Mouse (Mus musculus): ENCODE results near the gene Crybg1. TPM values are rescaled to one million over a fixed set of nuclear protein-coding genes. Genes with fewer than 3 reads are reported as not detected.

Gene Crybg1
- 0.40 TPM in 2 replicates for polyA plus RNA-seq (2012; rRNA removed)

- Histone ChIP-seq H3K4me1 (ENCODE audit: control insufficient read depth, insufficient read depth, low read length) (no peaks in the 10 kb centered on the region), H3K4me3 (ENCODE audit: insufficient read depth, low read length) (no peak within 1 kb of the TSS), H3K27ac (ENCODE audit: insufficient read depth, low read length) (no peak within 1 kb of the TSS)
- TF ChIP-seq POLR2A (IDR thresholded peaks at IDR 0.05; ENCODE audit: extremely low read depth, insufficient read depth, low read length) (no peak), CTCF (IDR thresholded peaks at IDR 0.05; ENCODE audit: extremely low read depth, insufficient read depth, low read length) (0 out of 2 replicates have a peak, but pooled peaks have one; percentile 17)
Observed at GRCm38 (mm10) chr10:44148337-44149317, at the start of gene Crybg1. Gene Crybg1 (minus strand): TSS chr10:44148853.

GRCm38 (mm10) chr10:44177365-44177764 lies 28.7 kb upstream of the Crybg1 start:
- Histone ChIP-seq H3K4me3 (ENCODE audit: insufficient read depth, low read length) (no peak overlapping the region), H3K27ac (ENCODE audit: insufficient read depth, low read length) (no peak overlapping the region), H3K4me1 (ENCODE audit: control insufficient read depth, insufficient read depth, low read length) (no peaks in the 10 kb centered on the region)
- TF ChIP-seq CTCF (IDR thresholded peaks at IDR 0.05; ENCODE audit: extremely low read depth, insufficient read depth, low read length) (peak; percentile 46; the same call in 1 of the 2 replicates), POLR2A (IDR thresholded peaks at IDR 0.05; ENCODE audit: extremely low read depth, insufficient read depth, low read length) (no peak)

- Histone ChIP-seq H3K27ac (ENCODE audit: insufficient read depth, low read length) (no peak overlapping the region), H3K4me1 (ENCODE audit: control insufficient read depth, insufficient read depth, low read length) (no peaks in the 10 kb centered on the region), H3K4me3 (ENCODE audit: insufficient read depth, low read length) (no peak overlapping the region)
- TF ChIP-seq CTCF (IDR thresholded peaks at IDR 0.05; ENCODE audit: extremely low read depth, insufficient read depth, low read length) (no peak), POLR2A (IDR thresholded peaks at IDR 0.05; ENCODE audit: extremely low read depth, insufficient read depth, low read length) (no peak)
Observed at GRCm38 (mm10) chr10:44176548-44176947, 27.9 kb upstream of the Crybg1 start.

GRCm38 (mm10) chr10:44176120-44176519 lies 27.5 kb upstream of the Crybg1 start:
- TF ChIP-seq POLR2A (IDR thresholded peaks at IDR 0.05; ENCODE audit: extremely low read depth, insufficient read depth, low read length), result no peak
- TF ChIP-seq CTCF (IDR thresholded peaks at IDR 0.05; ENCODE audit: extremely low read depth, insufficient read depth, low read length), result no peak
- Histone ChIP-seq H3K27ac (ENCODE audit: insufficient read depth, low read length) (no peak overlapping the region), H3K4me3 (ENCODE audit: insufficient read depth, low read length) (no peak overlapping the region), H3K4me1 (ENCODE audit: control insufficient read depth, insufficient read depth, low read length) (no peaks in the 10 kb centered on the region)

GRCm38 (mm10) chr10:44170145-44170544 lies 21.5 kb upstream of the Crybg1 start:
- no peak overlapping the region for H3K4me3 ChIP-seq (ENCODE audit: insufficient read depth, low read length)
- TF ChIP-seq CTCF (IDR thresholded peaks at IDR 0.05; ENCODE audit: extremely low read depth, insufficient read depth, low read length) (no peak), POLR2A (IDR thresholded peaks at IDR 0.05; ENCODE audit: extremely low read depth, insufficient read depth, low read length) (no peak)
- H3K27ac ChIP-seq (ENCODE audit: insufficient read depth, low read length), result no peak overlapping the region
- no peaks in the 10 kb centered on the region for H3K4me1 ChIP-seq (ENCODE audit: control insufficient read depth, insufficient read depth, low read length)

- Histone ChIP-seq H3K4me3 (ENCODE audit: insufficient read depth, low read length) (no peak overlapping the region), H3K27ac (ENCODE audit: insufficient read depth, low read length) (no peak overlapping the region), H3K4me1 (ENCODE audit: control insufficient read depth, insufficient read depth, low read length) (no peaks in the 10 kb centered on the region; the same call in 1 of the 2 replicates)
- TF ChIP-seq POLR2A (IDR thresholded peaks at IDR 0.05; ENCODE audit: extremely low read depth, insufficient read depth, low read length), result no peak
- no peak for TF ChIP-seq CTCF (IDR thresholded peaks at IDR 0.05; ENCODE audit: extremely low read depth, insufficient read depth, low read length)
Observed at GRCm38 (mm10) chr10:44167061-44167460, 18.4 kb upstream of the Crybg1 start.

- H3K27ac ChIP-seq (ENCODE audit: insufficient read depth, low read length), result no peak overlapping the region
- no peak overlapping the region for H3K4me3 ChIP-seq (ENCODE audit: insufficient read depth, low read length)
- TF ChIP-seq POLR2A (IDR thresholded peaks at IDR 0.05; ENCODE audit: extremely low read depth, insufficient read depth, low read length), result no peak
- TF ChIP-seq CTCF (IDR thresholded peaks at IDR 0.05; ENCODE audit: extremely low read depth, insufficient read depth, low read length), result no peak
- H3K4me1 ChIP-seq (ENCODE audit: control insufficient read depth, insufficient read depth, low read length), result no peaks in the 10 kb centered on the region; the same call in 1 of the 2 replicates
Observed at GRCm38 (mm10) chr10:44164258-44164975, 15.8 kb upstream of the Crybg1 start.

- H3K4me1 ChIP-seq (ENCODE audit: control insufficient read depth, insufficient read depth, low read length), result no peaks in the 10 kb centered on the region; the same call in 1 of the 2 replicates
- no peak overlapping the region for H3K4me3 ChIP-seq (ENCODE audit: insufficient read depth, low read length)
- TF ChIP-seq POLR2A (IDR thresholded peaks at IDR 0.05; ENCODE audit: extremely low read depth, insufficient read depth, low read length) (no peak), CTCF (IDR thresholded peaks at IDR 0.05; ENCODE audit: extremely low read depth, insufficient read depth, low read length) (no peak)
- H3K27ac ChIP-seq (ENCODE audit: insufficient read depth, low read length), result no peak overlapping the region
Observed at GRCm38 (mm10) chr10:44163028-44163427, 14.4 kb upstream of the Crybg1 start.

GRCm38 (mm10) chr10:44160150-44160549 lies 11.5 kb upstream of the Crybg1 start:
- Histone ChIP-seq H3K27ac (ENCODE audit: insufficient read depth, low read length) (no peak overlapping the region), H3K4me1 (ENCODE audit: control insufficient read depth, insufficient read depth, low read length) (no peaks in the 10 kb centered on the region; the same call in 1 of the 2 replicates), H3K4me3 (ENCODE audit: insufficient read depth, low read length) (no peak overlapping the region)
- TF ChIP-seq CTCF (IDR thresholded peaks at IDR 0.05; ENCODE audit: extremely low read depth, insufficient read depth, low read length) (peak; percentile 48; the same call in 1 of the 2 replicates), POLR2A (IDR thresholded peaks at IDR 0.05; ENCODE audit: extremely low read depth, insufficient read depth, low read length) (no peak)

Measured in cortical plate, adult 2 months (tissue).